Mouse (Mus musculus): ENCODE data around the gene Tbc1d32. TPM values are rescaled to one million over a fixed set of nuclear protein-coding genes. Genes with fewer than 3 reads are reported as not detected.

Gene Tbc1d32
- total RNA-seq, 2 experiments from 2014 or later: 1.1 to 1.3 TPM

- DNase-seq: no peak
- intact Hi-C loops (cut with DNase I): loop anchor here (10.0 kb wide), 1 partner anchor 109 kb away; the partner anchor contains the start of gene Tbc1d32
Observed at GRCm38 (mm10) chr10:56115636-56116180, 112.8 kb downstream of the Tbc1d32 start.

GRCm38 (mm10) chr10:56114951-56115635 is 113.4 kb downstream of the Tbc1d32 start:
- intact Hi-C loops (cut with DNase I): loop anchor here (10.0 kb wide), 1 partner anchor 110 kb away; the partner anchor contains the start of gene Tbc1d32

DNA sequence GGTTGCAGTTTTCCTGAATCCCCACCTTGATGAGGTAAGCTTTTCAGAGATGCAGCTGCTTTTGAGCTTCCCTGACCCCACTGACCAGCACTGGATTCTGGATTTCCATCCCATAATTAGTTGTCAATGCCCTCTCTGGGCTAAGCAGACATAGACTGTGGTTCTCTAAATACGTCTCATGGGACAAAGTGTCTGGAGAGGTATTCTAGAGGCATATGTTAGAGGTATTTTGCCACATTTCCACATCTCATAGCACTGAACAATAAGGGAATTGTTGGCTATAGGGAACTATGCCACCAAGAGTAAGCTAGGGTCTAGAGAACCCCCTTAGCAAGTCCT is 121.5 kb downstream of the Tbc1d32 start:
- no peak for DNase-seq
- intact Hi-C loops (cut with DNase I): loop anchor here (10.0 kb wide), 1 partner anchor 228 kb away; no protein-coding TSS in a partner anchor

More at GRCm38 (mm10) chr10:56114951-56115635, 113.4 kb downstream of the Tbc1d32 start:
- peak; percentile 27 to 64 for DNase-seq

DNA sequence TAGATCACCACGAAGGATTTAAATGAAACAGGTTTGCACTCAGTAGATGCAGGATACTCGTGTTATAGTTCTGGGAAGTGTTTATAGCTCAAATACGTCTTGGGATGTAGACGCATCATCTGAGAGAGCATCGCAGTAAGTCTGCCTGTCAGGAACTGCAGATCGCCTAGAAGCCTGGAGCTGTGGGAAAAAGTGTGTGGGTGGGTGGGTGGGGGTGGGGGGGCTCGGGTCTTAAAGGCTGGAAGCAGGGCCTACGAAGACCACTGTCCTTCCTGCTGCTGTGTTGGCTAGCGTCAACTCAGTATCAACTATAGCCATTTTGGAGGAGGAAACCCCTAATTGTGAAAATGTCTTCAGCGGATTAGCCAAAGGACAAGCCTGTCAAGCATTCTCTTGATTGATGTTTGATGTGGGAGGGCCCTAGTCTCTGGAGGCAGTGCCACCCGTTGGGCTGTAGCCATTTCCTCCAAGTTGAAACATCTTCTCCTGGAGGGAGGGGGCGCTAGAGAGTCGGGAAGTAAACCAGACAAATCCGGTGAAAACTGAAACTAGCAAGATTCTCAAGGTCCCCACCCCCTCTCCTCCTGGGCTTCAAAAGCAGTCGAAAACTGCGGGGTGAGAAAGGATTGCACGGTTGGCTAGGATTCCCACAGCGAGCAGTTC is 122.0 kb downstream of the Tbc1d32 start, which contains the start of gene Msl3l2:
Msl3l2 (plus strand) TSS at position 585 of the 663 bp plus-strand sequence.
- DNase-seq: peak; percentile 70 to 79
- intact Hi-C loops (cut with DNase I): loop anchor here (10.0 kb wide), 1 partner anchor 228 kb away; no protein-coding TSS in a partner anchor

- intact Hi-C loops (cut with DNase I): loop anchor here (10.0 kb wide), 1 partner anchor 235 kb away; no protein-coding TSS in a partner anchor
- DNase-seq: no peak
Observed at GRCm38 (mm10) chr10:56099641-56100310, 128.7 kb downstream of the Tbc1d32 start.

- intact Hi-C loops (cut with DNase I): no loop called here
- no peak for DNase-seq
Observed at GRCm38 (mm10) chr10:56099126-56099525, 129.4 kb downstream of the Tbc1d32 start.

DNA sequence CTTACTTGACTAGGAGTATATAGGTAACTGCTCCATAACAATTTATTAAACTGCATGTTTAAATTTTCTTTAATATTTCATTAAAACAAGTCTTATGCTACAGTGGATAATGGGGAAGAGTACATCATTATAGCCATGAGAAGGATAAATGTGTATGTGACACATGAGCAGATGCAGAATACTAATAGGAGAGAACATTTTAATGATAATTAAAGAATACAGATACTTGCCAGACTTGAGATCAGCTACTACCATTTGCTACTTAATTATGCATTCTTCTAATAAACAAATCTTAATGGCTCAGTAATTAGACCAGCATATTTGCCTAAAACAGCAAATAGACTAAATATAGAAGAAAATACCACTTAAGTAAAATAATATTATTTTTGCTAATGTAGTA is 131.7 kb downstream of the Tbc1d32 start:
- DNase-seq: no peak
- intact Hi-C loops (cut with DNase I): no loop called here

DNA sequence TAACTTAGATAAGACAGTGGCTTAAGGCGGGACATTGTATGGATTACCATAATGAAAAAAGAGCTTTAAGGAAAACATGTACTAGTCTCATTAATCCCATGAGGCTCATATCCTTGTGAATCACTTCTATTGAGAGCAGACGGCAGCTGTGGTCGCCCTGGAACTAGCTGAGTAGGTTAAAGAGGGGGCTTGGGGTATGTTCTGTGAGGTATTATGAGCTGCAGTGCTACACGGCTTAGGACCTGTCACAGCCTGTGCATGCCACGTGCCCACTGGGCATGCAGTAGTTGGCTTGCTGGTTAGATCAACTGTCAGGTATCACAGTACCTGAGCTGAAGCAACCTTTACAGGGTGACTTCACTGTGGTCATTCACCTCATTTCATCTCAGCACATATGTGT is 133.9 kb downstream of the Tbc1d32 start:
- DNase-seq: no peak
- intact Hi-C loops (cut with DNase I): no loop called here

GRCm38 (mm10) chr10:56089714-56090113 is 138.8 kb downstream of the Tbc1d32 start:
- intact Hi-C loops (cut with DNase I): no loop called here
- DNase-seq: no peak

- no peak for DNase-seq
- intact Hi-C loops (cut with DNase I): no loop called here
Observed at GRCm38 (mm10) chr10:56062746-56063145, 165.7 kb downstream of the Tbc1d32 start.

DNA sequence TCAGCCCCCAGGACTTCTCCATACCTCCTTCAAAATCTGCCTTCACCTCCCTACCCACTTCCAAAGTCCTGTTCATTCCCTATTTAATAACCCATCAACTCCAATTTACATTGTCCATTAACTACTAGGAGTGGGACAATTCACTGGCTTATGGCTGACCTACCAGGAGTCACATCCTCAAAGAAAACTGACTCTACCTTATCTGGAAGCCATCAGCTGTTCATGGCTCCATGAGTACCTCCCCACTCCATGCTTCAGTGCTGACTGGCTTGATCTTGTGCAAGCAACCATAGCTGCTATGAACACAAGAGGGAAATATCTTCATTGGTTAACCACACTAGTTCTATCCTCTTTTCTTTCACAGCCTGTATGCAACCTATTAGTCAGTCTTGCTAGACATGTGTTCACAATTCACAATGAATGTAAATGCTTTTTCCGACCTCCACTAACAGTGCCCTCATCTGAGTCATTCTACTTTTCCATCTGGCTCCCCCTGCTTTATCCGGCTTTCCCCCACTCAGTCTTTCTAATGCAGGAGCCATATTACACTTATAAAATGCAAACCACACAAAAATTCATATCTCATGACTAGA is 167.2 kb downstream of the Tbc1d32 start:
- DNase-seq: no peak
- intact Hi-C loops (cut with DNase I): no loop called here

GRCm38 (mm10) chr10:56058979-56059422 is 169.5 kb downstream of the Tbc1d32 start:
- no peak for DNase-seq
- intact Hi-C loops (cut with DNase I): no loop called here

DNA sequence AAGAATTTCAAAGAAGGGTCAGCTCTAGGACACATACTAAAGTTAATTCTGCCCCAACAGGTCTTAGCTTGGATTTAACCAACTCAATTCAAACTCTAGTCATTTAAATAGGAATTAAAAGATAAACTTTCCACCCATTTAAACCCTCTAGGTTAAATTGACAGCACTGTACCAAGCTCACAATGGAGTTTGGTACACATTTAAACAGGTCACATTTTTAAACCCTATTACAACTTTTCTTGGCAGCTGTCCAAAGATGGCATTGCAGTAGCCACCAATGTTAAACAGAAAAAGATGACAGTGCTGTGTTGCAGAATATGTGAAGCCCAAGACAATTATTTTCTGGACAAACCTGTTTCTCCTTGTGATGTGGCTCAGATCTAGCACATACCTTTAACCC is 203.1 kb downstream of the Tbc1d32 start:
- no peak for DNase-seq
- intact Hi-C loops (cut with DNase I): no loop called here

DNA sequence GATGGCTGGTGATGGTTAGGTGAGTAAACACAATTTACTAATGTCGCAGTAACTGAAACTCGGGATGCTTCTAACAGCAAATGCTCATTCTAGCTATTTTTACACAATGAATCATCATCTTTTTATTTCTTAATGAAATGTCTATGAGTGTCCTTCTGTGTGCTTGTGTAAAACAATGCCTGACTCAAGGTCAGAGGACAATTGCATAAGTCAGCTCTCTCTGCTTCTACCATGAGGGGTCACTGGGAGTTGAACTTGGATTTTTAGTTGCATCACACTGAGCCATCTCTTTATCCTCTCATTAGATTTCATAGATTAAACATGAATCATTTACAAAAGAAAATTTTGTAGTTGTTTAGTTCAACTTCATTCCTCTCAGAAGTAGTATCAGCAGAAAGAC is 203.9 kb downstream of the Tbc1d32 start:
- intact Hi-C loops (cut with DNase I): no loop called here
- no peak for DNase-seq

DNA sequence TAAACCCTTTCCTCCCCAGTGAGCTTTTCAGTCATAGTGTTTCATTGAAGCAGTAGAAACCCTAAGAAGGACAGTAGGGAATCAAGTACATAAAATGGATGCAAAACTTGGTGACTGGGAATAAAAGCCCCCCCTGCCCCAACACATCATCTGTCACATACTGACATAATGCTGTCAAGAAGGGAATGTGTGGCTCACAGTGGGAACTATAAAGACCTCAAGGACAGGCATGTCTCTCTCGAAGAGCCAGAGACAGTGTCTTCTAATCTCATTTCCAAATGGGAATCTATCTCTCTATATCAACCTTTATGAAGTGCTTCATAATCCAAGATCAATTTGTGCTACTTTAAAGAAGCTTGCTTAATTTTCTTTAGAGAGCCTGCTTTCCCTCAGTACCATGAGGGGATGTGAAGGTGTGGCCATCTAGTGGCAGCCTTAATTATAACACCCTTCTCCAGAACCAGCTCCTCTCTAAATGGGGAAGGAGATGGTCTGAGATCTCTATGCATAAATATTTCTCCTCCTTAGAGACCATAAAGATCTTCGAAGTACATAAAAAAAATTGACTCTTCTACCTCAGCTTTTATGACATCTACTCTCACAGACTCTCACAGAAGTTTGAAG is 248.5 kb downstream of the Tbc1d32 start:
- intact Hi-C loops (cut with DNase I): no loop called here

DNA sequence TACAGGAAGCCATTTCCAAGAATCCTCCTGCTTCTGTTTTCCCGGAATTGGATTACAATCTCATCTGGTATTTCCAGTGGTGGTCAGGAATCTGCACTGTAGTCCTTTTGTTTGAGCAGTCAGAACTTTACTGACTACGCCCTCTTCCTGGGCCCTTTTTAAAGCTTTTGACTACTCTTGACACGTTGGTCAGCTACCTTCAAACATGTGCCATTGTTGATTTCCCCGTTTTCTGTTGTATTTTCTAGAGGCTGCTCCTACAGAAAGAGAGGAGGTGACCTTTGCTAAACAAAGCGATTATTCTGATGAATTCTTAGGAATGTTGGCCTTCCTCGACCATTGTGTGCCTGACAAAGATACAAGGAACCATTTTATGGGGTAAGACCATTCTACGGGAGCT is 250.5 kb downstream of the Tbc1d32 start:
- DNase-seq: no peak
- intact Hi-C loops (cut with DNase I): no loop called here

More for the DNA sequence above, 248.5 kb downstream of the Tbc1d32 start:
- DNase-seq: no peak

All from gastrocnemius, postnatal 36 days (tissue).